Mouse (Mus musculus) heart, postnatal 0 days (tissue): ENCODE measurements at regions not wholly inside any gene's neighbourhood (a gene's known extent, or its start where the extent isn't known, plus 50 kb on each side); places are given as distances from the start of the nearest gene placed in this dataset.

Source experiments
- CTCF ChIP-seq: IDR thresholded peaks from 2 replicates; pipeline ENCODE4 v1.5.1; 2016; ENCODE audit warnings: antibody characterized with exemption, control low read depth, low read depth
- EP300 ChIP-seq: IDR thresholded peaks from 2 replicates; pipeline ENCODE4 v1.6.1; 2016; ENCODE audit warnings: antibody characterized with exemption, low read depth

- TF ChIP-seq EP300 (no peak), CTCF (no peak)
Observed at GRCm38 (mm10) chr5:64494429-64494828, 308.8 kb upstream of the Klf3 start.
